Mouse (Mus musculus) thymus, postnatal 36 days (tissue): ENCODE measurements at regions not wholly inside any gene's neighbourhood (a gene's known extent, or its start where the extent isn't known, plus 50 kb on each side); places are given as distances from the start of the nearest gene placed in this dataset.

Experiments
- DNase-seq, 2 experiments: peaks; one replicate each; pipeline ENCODE4 v3.0.0; 2022; ENCODE audit warnings: mixed read lengths in 2 of 2

DNA sequence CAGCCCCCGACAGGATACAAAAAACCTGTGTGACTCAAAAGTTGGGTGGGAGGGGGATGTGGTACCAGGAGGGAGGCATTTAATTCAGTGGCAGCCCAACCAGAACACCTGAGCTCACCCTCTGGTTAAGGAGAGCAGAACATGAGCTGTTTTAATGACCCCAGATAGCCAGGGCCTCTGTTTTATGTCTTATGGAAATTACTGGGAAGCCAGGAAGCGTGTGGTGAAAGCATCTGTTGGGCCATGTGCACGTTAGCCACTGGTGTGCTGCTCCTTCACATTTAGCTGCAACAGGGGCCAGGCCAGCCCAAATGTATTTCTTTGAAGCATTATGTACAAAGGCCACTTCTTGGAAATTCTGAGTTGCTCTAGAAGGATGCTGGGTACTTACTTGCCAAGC lies 308.2 kb upstream of the Hnrnpa3 start:
- DNase-seq: no peak

DNA sequence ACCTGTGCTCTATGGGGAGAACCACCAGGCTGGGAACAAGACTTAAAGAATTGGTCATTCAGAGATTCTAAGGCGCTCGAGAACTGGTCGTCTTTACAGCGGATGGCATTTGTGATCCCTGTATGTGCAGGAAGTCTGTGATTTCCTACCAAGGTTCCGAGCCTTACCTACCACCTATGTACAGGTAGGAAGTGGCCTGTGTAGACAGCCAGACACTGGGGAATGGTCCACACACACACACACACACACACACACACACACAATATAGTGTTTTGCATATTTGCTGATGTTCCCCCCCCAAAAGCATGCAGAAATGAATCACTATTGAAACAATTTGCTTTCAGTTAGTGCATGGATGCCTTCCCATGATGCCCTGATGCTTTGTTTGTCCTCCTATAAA lies 307.1 kb upstream of the Hnrnpa3 start:
- DNase-seq: no peak

DNA sequence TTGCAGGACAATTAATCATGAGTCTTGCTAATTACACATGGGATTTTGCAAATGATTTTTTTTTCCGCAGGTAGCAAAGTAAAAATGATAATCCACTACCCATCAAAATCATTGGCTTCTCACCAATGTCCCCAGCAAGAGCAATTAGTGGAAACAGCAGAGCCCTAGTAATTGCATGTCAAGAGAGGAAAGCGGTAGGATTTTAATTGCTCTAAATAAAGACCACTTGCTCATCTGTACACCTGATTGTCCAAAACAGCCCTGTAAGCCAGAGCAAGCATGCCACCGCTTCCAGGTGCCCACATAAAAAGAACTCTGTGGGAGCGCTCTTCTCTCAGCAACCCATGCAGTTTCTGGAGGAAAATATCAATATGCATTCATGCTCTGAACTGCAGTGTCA lies 306.5 kb upstream of the Hnrnpa3 start:
- DNase-seq: no peak

DNA sequence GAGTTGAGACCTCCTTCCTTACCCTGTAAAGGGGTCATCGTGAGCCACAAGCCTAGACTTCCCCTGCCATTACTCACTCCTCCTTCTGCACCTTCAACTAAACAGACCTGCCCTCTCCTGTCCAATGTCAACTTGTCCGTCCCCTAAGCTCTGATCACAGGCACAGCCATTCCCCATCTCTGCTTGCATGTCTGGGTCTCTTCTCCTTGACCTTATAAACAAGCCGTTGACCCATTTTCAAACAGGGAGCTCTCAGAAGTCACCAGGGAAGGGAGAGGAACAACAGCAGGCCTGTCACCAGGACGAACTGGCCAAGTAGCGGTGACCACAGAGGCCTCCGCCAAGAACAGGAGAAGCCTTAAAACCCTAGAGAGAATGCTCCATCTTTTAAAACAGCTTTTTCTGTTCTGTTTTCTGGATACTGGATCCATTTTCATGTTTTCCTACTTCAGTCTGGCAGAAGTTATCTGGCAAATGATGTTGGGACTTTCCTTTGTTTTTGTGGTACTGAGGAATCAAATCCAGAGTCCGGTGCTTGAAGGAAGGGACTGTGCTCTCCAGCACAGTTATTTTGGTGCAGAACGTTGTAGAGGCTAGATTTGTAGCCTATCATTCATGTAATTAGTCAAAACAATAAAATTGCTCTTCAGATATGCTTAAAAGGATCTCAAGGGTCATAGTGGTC lies 302.2 kb upstream of the Hnrnpa3 start:
- DNase-seq: no peak

DNA sequence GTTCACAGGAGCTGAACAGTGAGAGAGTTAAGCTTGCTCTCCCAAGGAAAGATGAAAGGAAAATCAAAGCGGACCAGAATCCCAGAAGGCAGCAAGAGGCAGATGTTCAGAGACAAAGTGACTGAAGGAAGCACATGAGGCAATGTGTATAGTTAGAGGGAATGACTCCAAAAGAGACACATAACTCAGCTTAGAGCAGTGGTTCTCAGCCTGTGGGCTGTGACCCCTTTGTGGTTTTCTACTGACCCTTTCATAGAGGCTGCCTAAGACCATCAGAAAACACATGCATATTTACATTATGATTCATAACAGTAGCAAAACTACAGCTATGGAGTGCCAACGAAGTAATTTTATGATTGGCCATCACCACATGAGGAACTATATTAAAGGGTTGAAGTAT lies 301.5 kb upstream of the Hnrnpa3 start:
- no peak for DNase-seq

DNA sequence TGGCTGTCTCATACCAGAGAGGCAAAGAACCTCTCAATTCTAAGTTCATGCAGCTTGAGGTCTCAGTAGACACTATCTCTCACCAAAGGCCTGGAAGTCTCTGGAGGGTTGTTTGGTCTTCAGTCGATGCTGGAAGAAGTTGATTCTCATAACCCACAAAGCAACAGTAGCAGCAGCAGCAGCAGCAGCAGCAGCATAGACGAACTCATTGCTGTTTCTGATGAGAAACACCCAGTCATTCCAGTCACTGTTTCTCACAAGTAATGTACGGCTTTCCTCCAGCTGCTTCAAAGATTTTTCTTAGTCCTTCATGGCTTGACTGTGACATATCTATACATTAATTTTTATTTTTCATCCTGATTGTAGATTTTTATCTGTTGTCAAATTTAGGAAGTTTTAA lies 298.1 kb upstream of the Hnrnpa3 start:
- DNase-seq: no peak

DNA sequence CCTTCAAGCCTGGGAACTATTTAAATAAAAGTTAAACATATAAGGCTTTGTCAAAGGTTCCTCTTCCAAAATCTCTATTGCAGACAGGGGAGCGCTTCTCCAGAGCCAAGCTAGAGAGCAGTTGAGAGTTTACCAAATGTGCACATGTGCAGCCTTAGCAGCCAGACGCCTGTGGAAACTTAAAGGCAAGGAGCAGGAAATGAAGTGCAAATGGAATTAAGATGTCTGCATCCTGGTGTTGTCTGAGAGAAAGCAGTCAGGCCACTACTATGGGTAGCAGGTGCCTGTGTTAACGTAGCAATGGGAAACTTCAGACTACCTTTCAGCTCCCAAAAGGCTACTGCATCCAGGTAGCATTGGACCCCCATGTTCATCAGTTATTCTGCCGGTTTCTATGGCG lies 282.4 kb upstream of the Hnrnpa3 start:
- no peak for DNase-seq

DNA sequence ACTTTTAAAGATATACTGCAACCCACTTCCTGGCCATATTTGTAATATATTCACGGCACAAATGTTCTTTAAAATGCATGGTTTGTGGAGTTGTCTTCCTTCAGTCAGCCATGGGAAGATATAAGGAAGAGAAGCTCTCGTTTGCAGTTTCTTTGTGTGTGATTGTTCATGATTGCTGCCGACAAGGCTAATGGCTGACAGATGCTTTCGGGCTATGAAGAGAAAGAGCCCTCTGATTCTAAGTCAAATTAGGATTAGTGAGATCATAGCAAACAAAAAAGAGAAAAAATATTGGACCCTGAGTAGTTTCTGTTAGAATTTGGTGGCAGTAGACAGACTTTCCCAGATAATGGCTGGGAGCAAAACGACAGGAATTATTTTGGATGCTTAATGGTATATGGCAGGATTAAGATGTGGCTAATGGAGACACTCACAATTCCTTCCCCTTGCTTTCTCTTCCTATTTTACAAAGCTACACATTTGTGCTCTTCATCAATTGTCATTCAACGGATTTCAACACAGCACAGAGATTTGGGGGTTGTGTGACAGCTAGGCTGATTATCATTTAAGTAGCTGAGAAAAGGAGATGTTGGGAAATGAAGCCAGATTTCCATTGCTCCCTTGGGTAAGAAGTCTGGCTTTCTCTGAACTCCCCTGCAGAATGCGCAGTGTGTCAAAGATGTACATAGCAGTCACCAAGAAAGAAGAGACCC lies 273.4 kb upstream of the Hnrnpa3 start:
- no peak for DNase-seq

DNA sequence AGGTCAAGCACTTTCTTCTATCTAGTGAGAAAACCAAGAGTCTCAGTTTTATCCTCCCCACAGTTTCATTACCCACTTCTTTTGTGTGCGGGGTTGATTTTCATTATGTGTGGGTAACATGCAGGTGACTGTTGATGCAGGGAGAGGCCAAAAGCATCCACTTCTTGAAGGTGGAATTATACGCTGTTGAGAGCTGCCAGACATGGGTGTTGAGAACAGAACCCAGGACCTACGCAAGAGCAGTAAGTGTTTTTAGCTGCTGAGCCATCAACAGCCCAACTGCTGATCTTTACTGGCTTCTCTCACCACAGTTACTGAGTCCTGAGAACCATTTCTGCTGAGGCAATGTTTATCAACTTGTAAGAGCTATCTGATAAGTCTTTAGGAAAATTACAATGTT lies 272.4 kb upstream of the Hnrnpa3 start:
- DNase-seq: no peak

DNA sequence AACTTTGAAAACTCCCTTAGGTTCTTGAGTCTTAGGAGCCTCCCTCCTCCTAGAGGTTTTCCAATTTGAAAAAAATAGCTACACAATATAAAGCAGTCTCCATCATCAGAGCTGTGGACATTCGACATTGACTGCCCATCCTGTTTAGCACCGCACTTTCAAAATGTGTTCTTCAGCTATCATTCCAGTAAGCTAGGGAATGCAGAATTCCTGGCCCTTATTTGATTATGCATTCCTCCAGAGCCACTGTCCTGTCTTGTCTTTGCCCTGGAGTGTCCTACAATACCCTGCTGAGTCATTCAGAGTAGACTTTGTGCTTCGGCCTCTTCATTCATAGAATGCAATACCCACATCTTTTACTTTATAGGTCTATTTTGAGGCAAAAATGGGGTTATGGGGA lies 267.0 kb upstream of the Hnrnpa3 start:
- DNase-seq: no peak

DNA sequence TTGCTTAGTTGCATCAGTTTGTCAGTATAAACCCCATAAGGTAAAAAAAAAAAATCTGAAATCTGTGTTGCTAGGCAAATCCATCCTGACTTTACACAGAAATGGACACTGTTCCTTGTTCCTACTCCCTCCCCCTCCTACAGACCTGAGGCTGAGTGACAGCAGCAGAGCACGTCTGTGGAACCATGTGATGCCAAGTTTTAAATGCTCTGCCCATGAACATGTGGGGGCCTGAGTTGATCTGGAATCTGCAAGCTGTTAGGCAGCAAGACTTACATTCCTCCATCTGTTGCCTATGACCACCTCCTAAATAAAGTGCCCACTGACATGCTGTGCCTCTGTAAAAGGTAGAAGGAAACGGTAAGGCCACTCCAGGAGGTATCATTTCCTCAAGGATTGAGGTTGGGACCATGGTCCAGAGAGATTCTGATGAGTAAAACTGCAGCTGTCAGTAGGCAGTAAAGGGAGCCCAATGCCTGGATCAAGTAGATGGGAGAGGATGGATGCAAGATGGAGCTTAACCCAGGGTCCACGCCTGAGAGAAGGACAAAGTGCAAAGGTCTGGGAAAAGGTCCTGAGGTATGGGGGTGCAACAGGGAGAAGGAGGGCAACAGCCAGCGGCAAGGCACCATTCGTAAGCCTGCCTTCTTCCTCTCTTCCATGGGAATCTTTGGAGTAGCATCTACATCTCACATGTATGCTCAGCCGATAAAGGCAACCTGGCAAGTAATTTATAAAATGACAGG lies 264.0 kb upstream of the Hnrnpa3 start:
- DNase-seq: no peak

DNA sequence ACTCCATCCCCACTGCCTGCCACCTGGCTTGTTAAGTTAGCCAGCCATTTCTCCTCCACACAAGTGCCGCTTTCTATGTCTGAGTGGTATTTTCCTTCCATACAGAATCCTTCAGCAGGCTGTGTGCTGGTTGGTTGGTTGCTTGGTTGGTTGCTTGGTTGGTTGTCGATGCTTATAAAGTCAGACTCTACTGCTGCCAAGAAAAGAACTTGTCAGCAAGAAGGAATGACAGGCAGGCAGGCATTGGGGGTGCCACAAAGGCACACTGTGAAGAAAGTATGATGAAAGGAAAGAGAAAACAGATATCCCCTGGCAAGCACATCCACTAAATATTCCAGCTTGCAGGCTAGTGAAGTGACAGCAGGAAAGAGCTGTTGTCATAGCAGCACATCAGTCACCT lies 263.0 kb upstream of the Hnrnpa3 start:
- DNase-seq: no peak

DNA sequence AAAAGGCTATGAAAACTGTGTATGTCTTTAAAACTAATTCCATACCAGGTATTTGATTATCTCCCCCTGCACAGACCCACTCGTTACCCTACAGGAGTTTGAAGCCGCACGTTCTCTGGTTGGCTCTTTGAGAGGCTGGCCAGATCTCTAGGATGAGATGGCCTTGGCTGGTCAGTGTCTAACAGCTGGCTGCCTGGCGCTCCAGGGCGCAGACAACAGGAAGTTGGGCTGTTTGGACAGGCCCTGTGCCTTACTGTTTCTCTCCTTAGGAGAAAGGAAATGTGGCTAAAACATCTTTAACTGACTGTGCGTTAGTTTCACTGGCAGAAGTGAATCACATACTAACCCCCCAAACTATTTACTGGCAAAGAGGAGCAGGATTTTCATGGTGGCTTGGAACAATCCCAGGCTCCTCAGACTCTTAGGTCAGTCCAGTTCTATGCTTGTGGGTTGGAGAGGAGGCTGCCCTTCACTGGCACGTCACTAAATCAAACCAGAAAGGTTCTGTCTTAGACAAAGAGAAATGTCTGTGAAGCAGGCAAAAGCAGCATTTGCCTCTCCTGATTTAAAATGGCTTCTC lies 258.7 kb upstream of the Hnrnpa3 start:
- no peak for DNase-seq

DNA sequence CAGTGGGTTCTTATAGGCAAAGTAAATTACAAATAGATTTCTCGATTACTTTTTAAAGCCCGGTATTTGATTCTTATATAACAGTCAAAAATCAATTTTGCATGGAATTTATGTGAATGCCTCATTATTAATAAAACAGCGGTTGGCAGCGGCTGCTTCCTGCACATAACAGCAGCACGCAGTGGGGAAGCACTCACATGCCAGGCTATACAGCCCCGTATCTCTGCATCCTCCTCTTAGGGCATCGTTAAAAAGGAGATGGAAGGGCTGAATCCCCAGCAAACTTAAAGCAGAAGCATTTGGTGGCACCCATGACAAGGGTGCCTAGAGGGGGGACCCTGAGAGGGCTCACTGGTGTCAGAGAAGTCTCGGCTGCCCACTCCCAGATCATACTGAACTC lies 255.3 kb upstream of the Hnrnpa3 start:
- no peak for DNase-seq

DNA sequence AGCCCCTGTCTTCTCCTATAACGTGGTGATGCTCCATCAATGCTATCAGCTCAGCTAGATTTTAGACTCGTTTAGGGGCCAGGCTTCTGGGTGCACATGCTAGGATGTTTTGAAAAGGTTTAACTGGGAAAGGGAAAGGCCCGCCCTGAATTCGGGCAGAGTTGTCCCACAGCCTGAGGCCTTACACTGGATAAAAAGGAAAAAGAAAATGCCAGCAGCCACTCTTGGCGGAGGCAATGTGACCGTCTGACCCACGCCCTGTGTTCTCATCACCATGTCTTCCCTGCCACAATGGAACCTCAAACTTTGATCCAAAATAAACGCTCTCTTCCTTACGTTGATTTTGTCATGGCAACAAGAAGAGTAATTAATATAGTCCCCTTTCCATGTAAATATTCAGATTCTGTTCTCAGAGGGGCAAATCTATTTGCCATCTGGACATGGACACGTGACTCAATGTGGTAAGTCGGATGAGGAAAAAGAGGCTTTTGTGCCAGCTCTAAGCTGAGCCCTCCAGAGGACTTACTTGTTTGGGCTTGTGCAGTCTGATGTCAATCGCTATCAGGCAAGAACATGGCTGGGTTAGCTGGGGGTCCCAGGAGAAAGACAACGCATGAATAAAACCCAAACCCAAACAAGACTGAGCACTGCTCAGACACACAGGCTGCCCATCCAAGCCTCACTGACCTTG lies 253.4 kb upstream of the Hnrnpa3 start:
- no peak for DNase-seq

DNA sequence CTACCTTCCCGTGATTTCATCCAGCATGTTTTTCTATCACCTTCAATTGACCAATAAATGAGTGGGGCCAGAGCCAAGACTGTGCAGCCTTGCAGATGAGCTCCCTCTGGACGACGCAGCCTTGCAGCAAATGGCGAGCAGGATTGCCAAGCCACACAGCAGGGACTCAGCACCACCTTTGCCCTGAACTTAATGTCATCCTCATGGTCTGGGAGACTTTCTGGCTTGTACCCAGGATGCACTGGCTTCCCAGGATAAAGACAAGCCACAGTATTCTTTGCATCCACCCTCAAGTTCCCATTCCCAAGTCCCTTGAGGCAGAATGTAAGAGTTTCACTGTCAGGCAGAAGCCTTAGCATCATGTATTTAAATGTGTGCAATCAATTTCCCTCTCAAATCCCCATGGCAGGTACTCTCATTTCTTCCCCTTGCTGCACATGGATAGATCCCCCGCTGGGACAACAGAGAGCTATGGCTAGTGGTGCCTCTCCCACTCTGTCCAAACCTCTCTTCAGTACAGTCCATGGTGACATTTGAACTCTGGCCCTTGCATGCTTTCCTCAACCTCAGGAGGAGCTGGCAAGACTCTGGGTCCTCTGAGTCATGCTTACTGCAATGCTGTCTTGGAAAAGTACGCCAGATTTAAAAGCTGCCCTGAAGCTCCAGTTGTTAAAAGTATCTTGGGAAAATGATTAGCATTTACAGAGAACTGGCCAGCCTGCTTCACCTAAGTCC lies 252.2 kb upstream of the Hnrnpa3 start:
- no peak for DNase-seq

DNA sequence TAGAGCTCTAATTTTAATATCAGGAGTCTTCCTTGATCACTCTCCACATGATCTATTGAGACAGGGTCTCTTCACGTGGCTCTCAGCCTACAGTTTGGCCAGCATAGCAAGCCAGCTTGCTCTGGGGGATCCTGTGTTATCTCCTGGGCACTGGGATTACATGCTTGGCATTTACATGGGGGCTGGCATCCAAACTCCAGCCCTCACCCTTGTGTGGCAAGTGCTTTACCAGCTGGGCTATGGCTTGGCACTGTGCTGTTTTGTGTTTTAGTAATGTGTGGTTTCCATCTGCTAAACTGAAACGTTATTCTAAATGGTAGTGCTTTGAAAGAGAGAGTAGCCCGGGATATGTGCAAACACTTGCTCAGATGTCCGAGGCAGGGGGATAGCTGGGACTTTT lies 251.5 kb upstream of the Hnrnpa3 start:
- no peak for DNase-seq

DNA sequence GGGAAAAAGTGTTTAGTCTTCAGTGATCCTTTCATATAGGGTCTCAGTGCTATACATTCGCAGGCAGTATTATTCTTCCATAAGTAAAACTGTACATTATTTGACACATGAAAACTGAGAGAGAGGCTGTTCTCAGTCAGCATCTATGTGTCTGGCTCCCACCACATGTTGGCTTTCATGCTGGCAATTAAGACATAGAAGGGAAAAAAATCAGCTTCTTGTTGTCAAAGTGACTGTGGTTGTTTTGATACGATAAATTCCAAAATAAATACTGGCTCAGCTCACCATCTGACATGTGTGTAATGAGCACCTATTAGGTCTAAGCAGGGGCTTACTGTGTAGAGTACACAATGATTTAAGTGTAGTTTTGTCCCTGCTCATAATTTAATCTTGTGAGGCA lies 251.0 kb upstream of the Hnrnpa3 start:
- DNase-seq: no peak

DNA sequence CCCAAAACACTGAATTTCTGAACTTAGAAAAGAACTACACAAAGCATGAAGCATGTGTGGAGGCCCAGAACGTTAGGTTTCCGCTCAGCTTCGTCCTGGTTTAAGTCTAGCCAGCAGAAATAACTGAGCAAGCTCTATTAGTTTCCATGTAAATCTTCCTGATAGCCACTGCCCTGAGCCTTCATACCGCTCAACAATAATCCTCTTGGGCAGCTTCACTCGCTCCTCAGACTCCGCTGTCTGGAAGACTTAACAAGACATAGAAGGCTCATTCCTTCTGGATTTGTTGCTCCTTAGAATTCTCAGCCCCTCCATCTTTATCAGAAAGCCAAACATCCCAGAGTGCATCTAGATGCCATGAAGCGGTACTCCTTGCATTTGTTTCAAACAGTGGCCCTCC lies 249.3 kb upstream of the Hnrnpa3 start:
- DNase-seq: no peak

DNA sequence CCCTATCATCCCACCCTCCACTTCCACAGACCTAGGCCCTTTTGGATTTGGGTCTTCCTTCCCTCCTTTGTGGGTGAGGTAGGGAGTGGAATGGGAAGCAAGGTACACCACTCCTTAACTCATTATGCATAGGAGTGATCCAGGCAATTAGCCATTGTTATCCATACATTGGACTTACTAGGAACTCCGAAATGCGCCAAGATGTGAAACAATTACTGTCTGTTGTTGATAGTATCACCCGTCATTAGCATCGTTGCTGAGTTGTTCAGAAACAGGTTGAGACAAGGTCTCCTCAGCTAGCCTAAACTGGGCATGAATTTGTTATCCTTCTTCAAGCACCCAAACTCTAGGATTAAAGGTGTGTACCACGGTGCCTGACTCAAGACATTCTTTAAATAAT lies 246.3 kb upstream of the Hnrnpa3 start:
- no peak for DNase-seq

DNA sequence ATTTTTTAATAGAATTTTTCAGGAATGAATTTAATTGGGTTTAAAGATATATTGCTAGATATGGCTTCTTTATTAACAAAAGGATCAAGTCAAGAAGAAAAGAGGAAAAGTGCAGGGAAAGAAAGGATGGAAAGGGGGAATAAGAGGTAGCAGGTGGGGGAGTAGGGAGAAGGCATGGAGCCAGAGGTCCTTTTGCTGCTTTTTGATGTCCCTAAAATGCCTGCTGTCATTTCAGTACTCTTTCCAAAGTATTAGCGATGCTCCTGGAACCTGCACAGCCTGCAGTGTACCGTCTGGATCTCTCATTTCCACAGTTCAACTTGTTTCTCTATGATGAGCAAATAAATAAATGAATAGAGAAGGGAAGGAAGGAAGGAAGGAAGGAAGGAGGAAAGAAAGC lies 240.4 kb upstream of the Hnrnpa3 start:
- DNase-seq: no peak

DNA sequence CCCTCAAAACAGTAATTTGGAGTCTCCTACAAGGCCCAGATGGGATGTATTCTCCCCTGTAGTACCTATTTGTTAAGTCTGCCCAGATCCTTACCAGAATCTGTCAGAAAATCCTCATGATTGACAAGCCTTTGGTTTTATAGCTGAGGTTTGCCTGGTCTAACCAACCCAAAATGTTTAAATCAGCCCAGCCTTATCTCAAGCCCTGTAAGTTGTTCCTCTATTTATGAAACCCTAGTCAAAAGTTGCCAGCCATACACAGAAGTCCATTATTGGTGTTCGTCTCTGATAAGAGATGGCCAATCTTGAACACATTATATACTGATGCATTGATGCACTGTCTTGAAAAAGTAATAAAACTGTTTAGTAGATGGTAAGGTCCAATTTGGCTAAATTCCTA lies 239.9 kb upstream of the Hnrnpa3 start:
- DNase-seq: no peak
